Mouse (Mus musculus): ENCODE data around the gene Pvalb. TPM values are rescaled to one million over a fixed set of nuclear protein-coding genes. Genes with fewer than 3 reads are reported as not detected.

The Pvalb gene
- polyA plus RNA-seq, 1 experiment: 11.3 TPM

DNA sequence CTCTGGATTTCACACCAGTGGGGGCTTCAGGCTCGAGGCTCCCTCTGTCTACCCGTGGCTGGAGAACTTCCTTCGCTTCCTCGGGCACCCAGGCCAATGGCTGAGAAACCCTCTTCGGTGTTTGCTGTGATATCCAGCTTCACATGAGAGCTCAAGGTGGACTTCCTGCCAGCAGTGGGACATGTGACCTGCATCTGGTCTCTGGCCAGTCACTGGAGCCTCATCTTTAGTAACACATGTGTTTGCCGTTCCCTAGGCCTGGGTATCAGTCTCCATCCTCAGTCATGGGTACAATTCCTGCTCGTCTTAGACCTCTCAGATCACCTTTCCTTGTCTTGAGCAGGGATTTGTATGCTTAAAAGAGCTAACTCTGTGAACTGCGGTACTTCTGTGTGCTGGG, 36.9 kb upstream of the Pvalb start:
- Histone ChIP-seq H3K4me1 (ENCODE audit: control insufficient read depth, insufficient read depth, low read length) (peaks cover 9% of the 10 kb centered on the region; the same call in 1 of the 2 replicates), H3K27ac (ENCODE audit: control insufficient read depth, insufficient read depth, low read depth, low read length, poor library complexity) (peak overlapping the region; percentile 93), H3K4me3 (replicated peaks; ENCODE audit: control insufficient read depth, low read depth, low read length) (no peak overlapping the region)
- TF ChIP-seq CTCF (IDR thresholded peaks at IDR 0.05; ENCODE audit: control insufficient read depth, insufficient read depth, low read length): no peak
- TF ChIP-seq POLR2A (IDR thresholded peaks at IDR 0.05; ENCODE audit: borderline replicate concordance, control insufficient read depth, low read depth, low read length): no peak
- 44% methylated on average over 8 of the region's 8 CpGs for WGBS

DNA sequence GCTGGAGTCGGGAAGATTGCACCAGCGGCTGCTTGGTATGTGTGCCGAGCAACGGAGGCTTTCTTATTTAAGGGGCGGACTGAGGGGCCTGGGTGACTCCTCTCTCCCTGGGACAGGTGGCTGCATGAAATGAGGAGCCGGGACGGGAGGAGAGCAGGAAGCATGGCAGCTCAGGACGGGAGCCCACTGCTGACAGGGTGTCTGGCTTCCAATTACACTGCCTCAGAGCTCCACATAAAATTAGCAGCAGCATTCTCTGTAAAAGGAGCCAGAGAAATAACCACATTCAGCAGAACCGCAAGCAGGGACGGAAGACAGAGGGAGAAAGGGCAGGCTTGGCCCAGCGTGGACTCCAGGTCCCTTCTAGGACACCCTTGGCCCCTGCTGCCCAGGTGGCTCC, 35.1 kb upstream of the Pvalb start:
- Histone ChIP-seq H3K4me1 (ENCODE audit: control insufficient read depth, insufficient read depth, low read length) (peaks cover 8% of the 10 kb centered on the region; the same call in 1 of the 2 replicates), H3K4me3 (replicated peaks; ENCODE audit: control insufficient read depth, low read depth, low read length) (no peak overlapping the region), H3K27ac (ENCODE audit: control insufficient read depth, insufficient read depth, low read depth, low read length, poor library complexity) (no peak overlapping the region)
- TF ChIP-seq POLR2A (IDR thresholded peaks at IDR 0.05; ENCODE audit: borderline replicate concordance, control insufficient read depth, low read depth, low read length) (no peak), CTCF (IDR thresholded peaks at IDR 0.05; ENCODE audit: control insufficient read depth, insufficient read depth, low read length) (no peak)
- WGBS: 73% methylated on average over 11 of the region's 11 CpGs

DNA sequence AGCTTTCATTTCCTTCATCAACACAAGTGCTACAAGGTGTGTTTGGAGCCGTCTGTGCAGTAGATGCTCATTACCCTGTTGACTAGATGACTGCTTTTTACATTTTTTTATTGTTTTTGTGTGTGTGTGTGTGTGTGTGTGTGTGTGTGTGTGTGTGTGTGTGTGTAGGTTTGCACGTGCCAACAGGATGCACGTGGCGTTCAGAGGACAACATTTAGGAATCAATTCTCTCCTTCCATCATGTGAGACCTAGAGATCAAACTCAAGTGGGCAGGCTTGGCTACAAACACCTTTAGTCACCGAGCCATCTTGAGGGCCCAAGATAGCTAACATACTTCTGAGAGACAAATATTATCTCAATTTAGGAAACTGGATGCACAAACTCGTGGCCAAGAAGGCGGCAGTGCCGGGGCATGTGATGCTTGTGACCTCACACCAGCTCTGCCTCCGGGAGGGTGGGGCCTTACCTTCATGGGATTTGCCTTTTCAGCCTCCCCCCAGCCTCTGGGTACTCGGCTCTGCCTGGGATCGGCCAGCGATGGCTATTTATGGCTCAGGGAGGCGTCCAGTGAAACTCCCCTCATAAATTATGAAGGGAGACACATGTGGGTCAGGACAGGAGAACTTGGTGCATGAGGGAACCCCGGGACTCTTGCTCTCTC, 33.9 kb upstream of the Pvalb start:
- H3K4me3 ChIP-seq (replicated peaks; ENCODE audit: control insufficient read depth, low read depth, low read length): no peak overlapping the region
- TF ChIP-seq POLR2A (IDR thresholded peaks at IDR 0.05; ENCODE audit: borderline replicate concordance, control insufficient read depth, low read depth, low read length) (no peak), CTCF (IDR thresholded peaks at IDR 0.05; ENCODE audit: control insufficient read depth, insufficient read depth, low read length) (no peak)
- WGBS: 70% methylated on average over 14 of the region's 14 CpGs
- no peak overlapping the region for H3K27ac ChIP-seq (ENCODE audit: control insufficient read depth, insufficient read depth, low read depth, low read length, poor library complexity)
- peaks cover 8% of the 10 kb centered on the region; the same call in 1 of the 2 replicates for H3K4me1 ChIP-seq (ENCODE audit: control insufficient read depth, insufficient read depth, low read length)

DNA sequence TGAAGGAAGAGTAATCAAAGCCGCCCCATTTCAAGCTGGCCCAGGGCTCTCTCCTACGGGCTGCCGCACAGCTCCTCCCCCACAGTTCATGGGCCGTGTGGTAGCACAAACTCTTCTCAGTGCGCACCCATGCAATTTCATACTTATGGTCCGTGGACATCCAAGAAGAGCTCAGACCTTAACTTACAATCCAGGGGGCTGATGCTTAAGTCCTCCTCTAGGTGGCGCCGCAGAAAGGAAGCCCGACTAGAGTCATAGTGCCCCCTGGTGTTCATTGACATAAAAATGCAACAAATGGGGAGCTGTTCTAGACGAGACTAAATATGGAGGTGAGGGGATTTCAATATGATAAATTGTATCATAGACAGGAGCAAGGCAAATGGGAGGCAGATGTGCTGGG, 33.3 kb upstream of the Pvalb start:
- peak; percentile 97 for TF ChIP-seq CTCF (IDR thresholded peaks at IDR 0.05; ENCODE audit: control insufficient read depth, insufficient read depth, low read length)
- TF ChIP-seq POLR2A (IDR thresholded peaks at IDR 0.05; ENCODE audit: borderline replicate concordance, control insufficient read depth, low read depth, low read length): no peak
- no peak overlapping the region for H3K4me3 ChIP-seq (replicated peaks; ENCODE audit: control insufficient read depth, low read depth, low read length)
- peaks cover 8% of the 10 kb centered on the region; the same call in 1 of the 2 replicates for H3K4me1 ChIP-seq (ENCODE audit: control insufficient read depth, insufficient read depth, low read length)
- WGBS: 15% methylated on average over 10 of the region's 10 CpGs
- no peak overlapping the region for H3K27ac ChIP-seq (ENCODE audit: control insufficient read depth, insufficient read depth, low read depth, low read length, poor library complexity)

DNA sequence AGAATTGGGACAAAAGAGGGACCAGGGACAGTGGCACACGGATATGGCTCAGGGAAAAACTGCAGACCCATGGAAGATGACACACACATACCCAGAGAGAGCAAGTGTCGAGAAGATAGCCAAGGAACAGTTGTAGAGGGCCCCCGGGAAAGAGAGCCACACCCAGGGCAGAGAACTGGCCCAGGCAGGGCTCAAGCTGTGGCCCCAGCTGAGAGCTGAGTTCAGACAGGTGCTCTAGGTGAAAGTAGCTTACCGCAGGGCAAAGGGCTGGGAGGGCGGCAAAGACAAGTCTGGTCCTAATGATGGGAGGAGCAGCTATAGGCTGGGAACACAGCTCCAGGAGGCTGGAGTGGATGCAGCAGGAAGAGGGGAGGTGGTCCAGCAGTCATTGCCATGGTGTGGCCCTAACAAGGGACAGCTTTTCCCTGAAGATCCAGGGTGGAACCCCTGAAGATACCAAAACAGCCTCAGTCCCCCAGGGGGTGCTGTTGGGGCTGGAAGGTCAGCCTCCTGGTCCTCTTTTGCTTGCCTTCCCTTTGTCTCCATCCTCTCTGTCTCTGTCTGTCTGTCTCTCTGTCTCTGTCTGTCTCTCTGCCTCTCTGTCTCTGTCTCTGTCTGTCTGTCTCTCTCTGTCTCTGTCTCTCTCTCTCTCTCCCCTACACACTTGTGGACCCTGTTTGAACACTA, 28.8 kb upstream of the Pvalb start:
- WGBS: 69% methylated on average over 5 of the region's 5 CpGs

DNA sequence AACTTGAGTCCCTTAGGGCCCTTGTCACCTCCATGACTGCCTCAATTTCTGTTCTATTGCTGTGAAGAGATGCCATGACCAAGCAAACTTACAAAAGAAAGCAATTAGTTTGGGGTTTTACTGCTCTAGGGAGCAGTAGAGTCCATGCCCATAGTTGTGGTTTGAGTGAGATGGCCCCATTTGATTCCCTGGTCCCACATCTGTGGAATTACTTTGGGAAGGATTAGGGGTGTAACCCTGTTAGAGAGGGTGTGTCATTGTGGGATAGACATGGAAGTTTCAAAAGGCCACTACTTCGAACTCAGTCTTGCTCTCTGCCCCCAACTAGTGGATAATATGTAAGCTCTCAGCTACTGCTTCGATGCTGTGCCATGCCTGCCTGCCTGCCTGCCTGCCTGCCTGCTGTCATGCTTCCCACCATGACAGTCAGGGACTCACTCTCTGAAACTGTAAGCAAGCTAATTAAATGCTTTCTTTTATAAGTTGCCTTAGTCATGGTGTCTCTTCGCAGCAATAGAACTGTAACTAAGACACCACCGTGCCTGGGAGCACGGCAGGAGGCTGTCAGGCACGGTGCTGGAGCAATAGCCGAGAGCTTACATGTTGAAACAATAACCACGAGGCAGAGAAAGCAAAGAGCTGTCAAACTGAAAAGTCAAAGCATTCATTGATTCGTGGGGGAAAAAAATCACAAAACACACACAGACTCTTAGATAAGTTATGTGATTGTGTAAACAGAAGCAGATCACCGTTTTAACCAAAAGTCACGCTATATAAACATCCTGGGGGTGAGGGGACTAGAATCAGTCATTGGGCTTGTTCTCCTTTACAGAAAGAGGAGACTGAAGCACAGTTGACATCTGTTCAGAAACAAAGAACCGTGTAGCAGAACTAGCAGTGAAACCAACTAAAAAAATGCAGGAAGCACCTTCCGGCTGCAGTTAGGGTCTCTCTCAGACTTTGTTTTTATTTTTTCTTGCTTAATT, 25.4 kb upstream of the Pvalb start:
- H3K27ac ChIP-seq (ENCODE audit: control insufficient read depth, insufficient read depth, low read depth, low read length, poor library complexity): no peak overlapping the region
- TF ChIP-seq CTCF (IDR thresholded peaks at IDR 0.05; ENCODE audit: control insufficient read depth, insufficient read depth, low read length): no peak
- no peak for TF ChIP-seq POLR2A (IDR thresholded peaks at IDR 0.05; ENCODE audit: borderline replicate concordance, control insufficient read depth, low read depth, low read length)
- 39% methylated on average over 13 of the region's 13 CpGs for WGBS
- H3K4me3 ChIP-seq (replicated peaks; ENCODE audit: control insufficient read depth, low read depth, low read length): no peak overlapping the region
- no peaks in the 10 kb centered on the region for H3K4me1 ChIP-seq (ENCODE audit: control insufficient read depth, insufficient read depth, low read length)

More for the DNA sequence above, 28.8 kb upstream of the Pvalb start:
- H3K27ac ChIP-seq (ENCODE audit: control insufficient read depth, insufficient read depth, low read depth, low read length, poor library complexity): no peak overlapping the region
- H3K4me1 ChIP-seq (ENCODE audit: control insufficient read depth, insufficient read depth, low read length): no peaks in the 10 kb centered on the region
- H3K4me3 ChIP-seq (replicated peaks; ENCODE audit: control insufficient read depth, low read depth, low read length): no peak overlapping the region
- TF ChIP-seq POLR2A (IDR thresholded peaks at IDR 0.05; ENCODE audit: borderline replicate concordance, control insufficient read depth, low read depth, low read length): no peak
- peak; percentile 51 for TF ChIP-seq CTCF (IDR thresholded peaks at IDR 0.05; ENCODE audit: control insufficient read depth, insufficient read depth, low read length)

DNA sequence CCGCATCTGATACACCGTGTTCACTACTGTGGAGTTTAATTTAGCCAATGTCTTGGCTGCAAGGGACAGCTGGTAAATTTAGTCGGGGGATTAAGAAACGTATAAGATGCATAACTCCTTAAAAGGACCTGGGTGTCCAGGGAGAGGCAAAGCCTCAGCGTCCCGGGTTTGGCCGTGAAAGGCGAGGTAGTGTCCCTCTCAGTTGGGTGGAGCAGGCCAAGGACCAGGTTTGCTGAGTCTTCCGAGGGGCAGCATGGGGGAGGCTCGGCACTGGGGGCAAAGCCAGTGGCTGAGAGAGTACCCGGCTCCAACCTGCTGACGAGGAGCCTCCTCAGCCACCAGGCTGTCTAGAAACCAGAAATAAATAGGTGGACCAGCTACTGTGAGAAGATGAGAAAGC, 21.6 kb upstream of the Pvalb start:
- H3K27ac ChIP-seq (ENCODE audit: control insufficient read depth, insufficient read depth, low read depth, low read length, poor library complexity): no peak overlapping the region
- H3K4me3 ChIP-seq (replicated peaks; ENCODE audit: control insufficient read depth, low read depth, low read length): no peak overlapping the region
- no peak for TF ChIP-seq POLR2A (IDR thresholded peaks at IDR 0.05; ENCODE audit: borderline replicate concordance, control insufficient read depth, low read depth, low read length)
- no peak for TF ChIP-seq CTCF (IDR thresholded peaks at IDR 0.05; ENCODE audit: control insufficient read depth, insufficient read depth, low read length)
- WGBS: 83% methylated on average over 12 of the region's 12 CpGs
- no peaks in the 10 kb centered on the region for H3K4me1 ChIP-seq (ENCODE audit: control insufficient read depth, insufficient read depth, low read length)

DNA sequence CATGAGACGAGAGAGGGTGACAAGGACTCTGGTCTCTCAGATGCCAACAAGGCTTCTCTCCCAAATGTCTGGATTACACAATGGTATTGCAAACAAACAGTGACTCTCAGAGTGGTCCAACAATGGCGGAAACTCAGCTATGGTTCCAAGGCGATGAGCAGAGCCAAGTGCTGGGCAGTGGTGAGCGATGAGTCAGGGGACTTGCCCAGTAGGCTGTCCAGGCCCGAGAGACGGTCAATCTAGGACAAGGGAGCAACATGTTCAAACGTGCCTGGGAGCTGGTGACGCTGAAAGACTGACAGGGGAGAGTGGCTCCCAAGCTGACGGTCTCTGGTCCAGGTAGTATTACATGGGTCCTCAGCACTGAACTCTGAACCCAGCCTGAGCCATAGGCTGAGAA, 9.1 kb upstream of the Pvalb start:
- H3K27ac ChIP-seq (ENCODE audit: control insufficient read depth, insufficient read depth, low read depth, low read length, poor library complexity): no peak overlapping the region
- H3K4me3 ChIP-seq (replicated peaks; ENCODE audit: control insufficient read depth, low read depth, low read length): no peak overlapping the region
- 77% methylated on average over 9 of the region's 9 CpGs for WGBS
- H3K4me1 ChIP-seq (ENCODE audit: control insufficient read depth, insufficient read depth, low read length): no peaks in the 10 kb centered on the region
- TF ChIP-seq CTCF (IDR thresholded peaks at IDR 0.05; ENCODE audit: control insufficient read depth, insufficient read depth, low read length): no peak
- no peak for TF ChIP-seq POLR2A (IDR thresholded peaks at IDR 0.05; ENCODE audit: borderline replicate concordance, control insufficient read depth, low read depth, low read length)
